Mouse (Mus musculus) heart, adult 11 months (tissue): ENCODE measurements around the gene Fnbp1l.

ENCODE experiments used
- DNase-seq: peaks from one replicate; pipeline ENCODE4 v3.0.0; 2022

Fnbp1l gene

GRCm38 (mm10) chr3:122520875-122521274 is 98.6 kb downstream of the Fnbp1l start:
- DNase-seq = no peak

- no peak for DNase-seq
Observed at GRCm38 (mm10) chr3:122520365-122520764, 99.2 kb downstream of the Fnbp1l start.

- DNase-seq = no peak
Observed at GRCm38 (mm10) chr3:122519082-122519481, 100.4 kb downstream of the Fnbp1l start.

- DNase-seq = peak; percentile 72
Observed at GRCm38 (mm10) chr3:122518231-122518736, 101.2 kb downstream of the Fnbp1l start.

- DNase-seq = no peak
Observed at GRCm38 (mm10) chr3:122517726-122518125, 101.8 kb downstream of the Fnbp1l start.

- no peak for DNase-seq
Observed at GRCm38 (mm10) chr3:122516327-122516695, 103.2 kb downstream of the Fnbp1l start.

GRCm38 (mm10) chr3:122515568-122516326 is 103.8 kb downstream of the Fnbp1l start:
- no peak for DNase-seq

GRCm38 (mm10) chr3:122512725-122513375 is 106.7 kb downstream of the Fnbp1l start:
- DNase-seq = peak; percentile 85

GRCm38 (mm10) chr3:122511721-122512619 is 107.5 kb downstream of the Fnbp1l start:
- peak; percentile 89 for DNase-seq

GRCm38 (mm10) chr3:122510932-122511331 is 108.6 kb downstream of the Fnbp1l start:
- peak; percentile 96 for DNase-seq

- DNase-seq = peak; percentile 92
Observed at GRCm38 (mm10) chr3:122510240-122510750, 109.2 kb downstream of the Fnbp1l start.

GRCm38 (mm10) chr3:122509534-122510239 is 109.8 kb downstream of the Fnbp1l start:
- peak; percentile 95 for DNase-seq

- peak; percentile 96 for DNase-seq
Observed at GRCm38 (mm10) chr3:122509084-122509483, 110.4 kb downstream of the Fnbp1l start.

- DNase-seq = no peak
Observed at GRCm38 (mm10) chr3:122507826-122508225, 111.7 kb downstream of the Fnbp1l start.

- peak; percentile 81 for DNase-seq
Observed at GRCm38 (mm10) chr3:122506343-122506916, 113.1 kb downstream of the Fnbp1l start.

- DNase-seq = no peak
Observed at GRCm38 (mm10) chr3:122500929-122501328, 118.6 kb downstream of the Fnbp1l start.

- DNase-seq = no peak
Observed at GRCm38 (mm10) chr3:122499647-122500046, 119.9 kb downstream of the Fnbp1l start.

- DNase-seq = no peak
Observed at GRCm38 (mm10) chr3:122498528-122498927, 121.0 kb downstream of the Fnbp1l start.

GRCm38 (mm10) chr3:122497871-122498270 is 121.6 kb downstream of the Fnbp1l start:
- peak; percentile 96 for DNase-seq

GRCm38 (mm10) chr3:122494764-122495163 is 124.8 kb downstream of the Fnbp1l start:
- DNase-seq = no peak

- DNase-seq = no peak
Observed at GRCm38 (mm10) chr3:122492872-122493615, 126.5 kb downstream of the Fnbp1l start.
